Mouse (Mus musculus): ENCODE measurements around the gene Ap1m1. TPM values are rescaled to one million over a fixed set of nuclear protein-coding genes. Genes with fewer than 3 reads are reported as not detected.
A peak's percentile ranks its signal among the peaks of the same experiment; 100 is the strongest.

Gene Ap1m1
- 120 and 121 TPM in 2 replicates for polyA plus RNA-seq (2015; fragmentation: Nextera tagmentation; extraction: Ambion mirVana)

DNA sequence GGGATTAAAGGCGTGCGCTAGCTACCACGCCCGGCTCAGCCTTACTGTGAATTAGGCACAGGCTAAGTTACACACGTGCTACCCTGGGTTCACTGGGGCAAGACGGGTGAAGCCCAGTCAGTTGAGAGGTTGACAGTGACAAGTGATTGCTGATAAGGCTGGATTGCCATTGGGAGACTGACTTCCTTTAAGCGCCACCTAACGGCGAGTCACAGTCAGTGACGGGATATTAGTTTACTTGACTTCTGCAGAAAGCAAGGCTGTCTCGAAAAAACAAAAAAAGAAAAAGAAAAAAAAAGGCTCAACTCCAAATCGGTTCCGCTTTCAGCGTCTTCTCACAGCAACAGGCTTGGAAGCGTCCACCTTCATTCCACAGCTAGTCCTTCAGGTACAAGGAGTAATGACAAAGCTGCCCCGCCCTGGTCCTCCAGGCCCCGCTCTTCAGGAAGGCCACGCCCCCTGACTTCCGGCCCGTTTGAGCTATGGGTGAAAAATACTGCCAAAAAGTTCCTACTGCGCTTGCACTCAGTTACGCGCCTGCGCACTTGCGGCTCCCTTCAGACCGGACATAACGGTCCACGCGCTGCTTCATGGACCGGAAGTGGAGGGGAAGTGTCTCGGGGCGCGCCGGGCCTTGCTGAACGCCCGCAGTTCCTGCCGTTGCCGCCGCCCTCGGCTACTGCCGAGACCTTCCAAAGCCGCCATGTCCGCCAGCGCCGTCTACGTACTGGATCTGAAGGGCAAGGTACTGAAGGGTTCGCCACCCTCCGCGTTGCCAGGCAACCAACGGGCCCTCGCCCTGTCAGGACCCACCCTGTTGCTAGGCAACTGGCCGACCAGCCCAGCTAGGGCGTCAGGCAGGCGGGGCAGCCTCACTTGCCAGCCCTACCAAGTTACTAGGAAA, at the start of gene Ap1m1:
Ap1m1 (plus strand) TSS at position 520 of the 904 bp plus-strand sequence.
- peak; percentile 96 for ATAC-seq (replicated peaks; ENCODE audit: extremely low read depth, insufficient read depth, low FRiP score)
- no peaks in the 10 kb centered on the region for H3K27me3 ChIP-seq (ENCODE audit: control insufficient read depth, insufficient read depth, low read length)
- no peaks in the 10 kb centered on the region; the same call in 1 of the 2 replicates for H3K36me3 ChIP-seq (ENCODE audit: control insufficient read depth, insufficient read depth)
- H3K9me3 ChIP-seq (replicated peaks; ENCODE audit: control insufficient read depth, low read length), result no peaks in the 10 kb centered on the region
- peak within 1 kb of the TSS; percentile 79 for H3K9ac ChIP-seq (ENCODE audit: low read length)
- peak within 1 kb of the TSS; percentile 91 for H3K27ac ChIP-seq (ENCODE audit: low read length)
- H3K4me3 ChIP-seq (ENCODE audit: low read length), result peak within 1 kb of the TSS; percentile 93
- under 1% methylated on average over 54 of the region's 54 CpGs for WGBS
- H3K4me2 ChIP-seq (ENCODE audit: low read depth, low read length), result peak within 1 kb of the TSS; percentile 82
- peaks cover 5% of the 10 kb centered on the region for H3K4me1 ChIP-seq (ENCODE audit: control insufficient read depth, insufficient read depth, low read length)

DNA sequence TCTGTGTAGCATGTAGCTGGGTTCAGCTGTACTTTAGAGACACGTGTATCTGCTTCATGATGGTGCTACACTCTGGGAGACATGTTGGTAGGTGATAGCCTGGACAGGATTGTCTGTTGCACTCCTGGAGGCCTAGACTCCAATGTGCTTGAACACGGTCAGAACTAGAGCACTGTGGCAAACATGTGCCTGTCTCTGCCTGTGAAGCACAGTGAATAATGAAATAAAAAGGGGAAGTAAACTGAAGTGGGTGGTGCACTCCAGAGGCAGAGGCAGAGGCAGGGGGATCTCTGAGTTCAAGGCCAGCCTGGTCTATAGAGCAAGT, 49.6 kb upstream of the Ap1m1 start:
- Histone ChIP-seq H3K9ac (ENCODE audit: low read length) (no peak overlapping the region), H3K36me3 (ENCODE audit: control insufficient read depth, insufficient read depth) (no peaks in the 10 kb centered on the region), H3K27ac (ENCODE audit: low read length) (no peak overlapping the region), H3K9me3 (replicated peaks; ENCODE audit: control insufficient read depth, low read length) (no peaks in the 10 kb centered on the region), H3K4me1 (ENCODE audit: control insufficient read depth, insufficient read depth, low read length) (no peaks in the 10 kb centered on the region), H3K4me2 (ENCODE audit: low read depth, low read length) (no peak overlapping the region), H3K27me3 (ENCODE audit: control insufficient read depth, insufficient read depth, low read length) (no peaks in the 10 kb centered on the region), H3K4me3 (ENCODE audit: low read length) (no peak overlapping the region)
- WGBS, result 70% methylated on average over 2 of the region's 2 CpGs
- no peak for ATAC-seq (replicated peaks; ENCODE audit: extremely low read depth, insufficient read depth, low FRiP score)

DNA sequence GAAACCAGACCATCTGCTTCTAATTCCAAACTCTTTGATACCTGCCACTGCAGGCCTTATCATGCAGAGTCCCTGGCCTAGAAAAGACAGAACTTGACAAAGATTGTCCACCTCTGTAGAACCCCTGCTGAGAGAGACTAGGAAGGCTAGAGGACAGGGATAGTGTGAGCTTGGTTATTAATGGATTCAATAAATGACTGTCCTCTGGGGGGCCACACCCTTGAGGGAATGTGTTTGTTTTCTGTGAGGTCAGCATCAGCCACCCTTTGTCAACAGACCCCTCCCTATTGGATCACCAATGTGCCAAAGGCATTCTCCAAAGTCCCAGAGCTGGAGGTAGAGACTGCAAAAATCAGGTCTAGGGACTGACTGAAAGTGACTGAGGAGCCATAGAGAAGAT, 47.8 kb upstream of the Ap1m1 start:
- Histone ChIP-seq H3K4me2 (ENCODE audit: low read depth, low read length) (no peak overlapping the region), H3K9ac (ENCODE audit: low read length) (no peak overlapping the region), H3K4me3 (ENCODE audit: low read length) (no peak overlapping the region), H3K9me3 (replicated peaks; ENCODE audit: control insufficient read depth, low read length) (no peaks in the 10 kb centered on the region), H3K4me1 (ENCODE audit: control insufficient read depth, insufficient read depth, low read length) (no peaks in the 10 kb centered on the region), H3K27me3 (ENCODE audit: control insufficient read depth, insufficient read depth, low read length) (no peaks in the 10 kb centered on the region), H3K27ac (ENCODE audit: low read length) (no peak overlapping the region), H3K36me3 (ENCODE audit: control insufficient read depth, insufficient read depth) (no peaks in the 10 kb centered on the region)
- ATAC-seq (replicated peaks; ENCODE audit: extremely low read depth, insufficient read depth, low FRiP score), result no peak

DNA sequence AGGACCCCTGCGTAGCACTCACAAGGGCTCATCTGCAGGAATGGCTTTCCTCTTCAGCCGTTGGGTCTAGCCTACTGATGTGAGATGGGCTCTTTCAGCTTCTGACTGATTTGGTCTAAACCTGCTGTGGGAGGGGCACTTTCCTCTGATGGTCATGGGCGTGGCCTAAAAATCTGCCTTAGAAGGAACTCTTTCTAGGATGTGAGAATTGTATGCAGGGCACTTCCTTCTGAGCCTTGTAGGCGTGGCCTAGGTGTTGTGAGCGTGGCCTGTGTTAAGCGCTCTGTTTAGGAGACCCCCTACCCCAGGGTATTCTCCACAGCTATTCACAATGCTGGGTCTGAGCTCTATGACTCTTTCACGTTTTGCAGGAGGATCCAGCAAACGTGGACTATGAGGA, 41.8 kb upstream of the Ap1m1 start:
- Histone ChIP-seq H3K4me1 (ENCODE audit: control insufficient read depth, insufficient read depth, low read length) (no peaks in the 10 kb centered on the region), H3K27me3 (ENCODE audit: control insufficient read depth, insufficient read depth, low read length) (no peaks in the 10 kb centered on the region), H3K4me3 (ENCODE audit: low read length) (no peak overlapping the region), H3K9me3 (replicated peaks; ENCODE audit: control insufficient read depth, low read length) (peaks cover 16% of the 10 kb centered on the region), H3K9ac (ENCODE audit: low read length) (no peak overlapping the region), H3K27ac (ENCODE audit: low read length) (no peak overlapping the region), H3K36me3 (ENCODE audit: control insufficient read depth, insufficient read depth) (no peaks in the 10 kb centered on the region), H3K4me2 (ENCODE audit: low read depth, low read length) (no peak overlapping the region)
- ATAC-seq (replicated peaks; ENCODE audit: extremely low read depth, insufficient read depth, low FRiP score), result no peak
- 57% methylated on average over 8 of the region's 8 CpGs for WGBS

DNA sequence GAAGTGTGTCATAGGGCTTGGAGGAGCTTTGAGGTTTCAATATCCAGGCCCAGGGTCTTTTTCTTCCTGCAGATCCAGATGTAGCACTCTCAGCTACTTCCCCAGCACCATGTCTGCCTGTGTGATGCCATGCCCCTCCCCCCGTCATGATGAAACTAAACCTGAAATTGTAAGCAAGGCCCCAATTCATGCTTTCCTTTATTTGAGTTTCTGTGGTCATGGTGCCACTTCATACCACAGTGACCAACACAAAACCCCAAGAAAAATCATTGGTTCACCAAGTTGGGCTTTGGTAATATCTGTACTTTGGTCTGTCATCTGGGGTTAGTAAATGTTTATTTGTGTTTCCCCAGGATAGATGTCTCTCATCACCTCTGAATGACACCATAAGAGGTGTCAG, 31.2 kb upstream of the Ap1m1 start:
- no peak overlapping the region for H3K4me2 ChIP-seq (ENCODE audit: low read depth, low read length)
- H3K4me1 ChIP-seq (ENCODE audit: control insufficient read depth, insufficient read depth, low read length), result no peaks in the 10 kb centered on the region
- WGBS, result 84% methylated on average over 1 of the region's 1 CpGs
- no peak overlapping the region for H3K9ac ChIP-seq (ENCODE audit: low read length)
- no peaks in the 10 kb centered on the region for H3K27me3 ChIP-seq (ENCODE audit: control insufficient read depth, insufficient read depth, low read length)
- peaks cover 12% of the 10 kb centered on the region for H3K9me3 ChIP-seq (replicated peaks; ENCODE audit: control insufficient read depth, low read length)
- ATAC-seq (replicated peaks; ENCODE audit: extremely low read depth, insufficient read depth, low FRiP score), result no peak
- no peak overlapping the region for H3K27ac ChIP-seq (ENCODE audit: low read length)
- no peak overlapping the region for H3K4me3 ChIP-seq (ENCODE audit: low read length)
- no peaks in the 10 kb centered on the region for H3K36me3 ChIP-seq (ENCODE audit: control insufficient read depth, insufficient read depth)

DNA sequence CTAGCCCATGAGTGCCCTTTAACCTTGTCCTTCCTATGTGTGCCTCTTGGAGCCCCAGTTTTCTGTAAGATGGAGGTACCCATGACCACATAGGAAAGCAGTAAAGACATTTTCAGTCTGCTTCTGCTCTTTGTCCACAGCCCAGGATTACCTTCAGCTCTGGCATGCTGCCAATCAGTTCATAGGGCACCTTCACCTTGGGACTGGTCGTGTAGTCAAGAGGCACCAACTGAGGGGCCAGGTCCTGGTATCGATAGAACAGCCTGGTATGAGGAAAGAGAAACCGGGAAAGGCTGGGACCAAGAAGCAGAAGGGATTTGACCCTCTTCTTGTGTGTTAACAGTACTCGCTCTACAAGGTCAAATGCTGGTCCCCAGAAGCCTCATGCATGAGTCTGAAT, 29.6 kb upstream of the Ap1m1 start:
- WGBS, result 56% methylated on average over 4 of the region's 4 CpGs
- Histone ChIP-seq H3K9ac (ENCODE audit: low read length) (no peak overlapping the region), H3K4me3 (ENCODE audit: low read length) (no peak overlapping the region), H3K27me3 (ENCODE audit: control insufficient read depth, insufficient read depth, low read length) (0 out of 2 replicates have a peak, but pooled peaks cover 2% of the 10 kb centered on the region), H3K9me3 (replicated peaks; ENCODE audit: control insufficient read depth, low read length) (no peaks in the 10 kb centered on the region), H3K27ac (ENCODE audit: low read length) (no peak overlapping the region), H3K4me1 (ENCODE audit: control insufficient read depth, insufficient read depth, low read length) (no peaks in the 10 kb centered on the region), H3K4me2 (ENCODE audit: low read depth, low read length) (no peak overlapping the region), H3K36me3 (ENCODE audit: control insufficient read depth, insufficient read depth) (no peaks in the 10 kb centered on the region)
- no peak for ATAC-seq (replicated peaks; ENCODE audit: extremely low read depth, insufficient read depth, low FRiP score)

DNA sequence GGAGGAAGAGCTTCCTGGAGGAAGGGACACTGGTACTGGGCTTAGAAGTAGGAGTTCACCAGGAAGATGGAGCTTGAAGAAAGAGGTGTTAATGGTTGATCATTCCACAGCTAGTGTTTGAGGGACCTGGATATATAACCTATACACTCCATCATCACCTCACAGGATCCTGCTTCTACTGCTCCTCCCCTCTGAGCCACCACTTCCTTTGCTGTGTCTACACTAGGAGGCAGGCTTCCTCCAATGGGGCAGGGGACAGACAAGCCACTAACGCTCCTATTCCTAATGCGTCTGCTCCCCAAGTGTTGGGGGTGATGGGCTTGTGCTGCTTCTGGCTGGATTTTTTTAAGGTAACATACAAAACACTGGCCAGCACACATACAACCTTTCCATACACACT, 29.1 kb upstream of the Ap1m1 start:
- Histone ChIP-seq H3K27ac (ENCODE audit: low read length) (no peak overlapping the region), H3K4me2 (ENCODE audit: low read depth, low read length) (no peak overlapping the region), H3K9ac (ENCODE audit: low read length) (no peak overlapping the region), H3K4me3 (ENCODE audit: low read length) (no peak overlapping the region), H3K27me3 (ENCODE audit: control insufficient read depth, insufficient read depth, low read length) (0 out of 2 replicates have a peak, but pooled peaks cover 2% of the 10 kb centered on the region), H3K36me3 (ENCODE audit: control insufficient read depth, insufficient read depth) (no peaks in the 10 kb centered on the region), H3K9me3 (replicated peaks; ENCODE audit: control insufficient read depth, low read length) (no peaks in the 10 kb centered on the region), H3K4me1 (ENCODE audit: control insufficient read depth, insufficient read depth, low read length) (no peaks in the 10 kb centered on the region)
- no peak for ATAC-seq (replicated peaks; ENCODE audit: extremely low read depth, insufficient read depth, low FRiP score)
- 60% methylated on average over 2 of the region's 2 CpGs for WGBS

DNA sequence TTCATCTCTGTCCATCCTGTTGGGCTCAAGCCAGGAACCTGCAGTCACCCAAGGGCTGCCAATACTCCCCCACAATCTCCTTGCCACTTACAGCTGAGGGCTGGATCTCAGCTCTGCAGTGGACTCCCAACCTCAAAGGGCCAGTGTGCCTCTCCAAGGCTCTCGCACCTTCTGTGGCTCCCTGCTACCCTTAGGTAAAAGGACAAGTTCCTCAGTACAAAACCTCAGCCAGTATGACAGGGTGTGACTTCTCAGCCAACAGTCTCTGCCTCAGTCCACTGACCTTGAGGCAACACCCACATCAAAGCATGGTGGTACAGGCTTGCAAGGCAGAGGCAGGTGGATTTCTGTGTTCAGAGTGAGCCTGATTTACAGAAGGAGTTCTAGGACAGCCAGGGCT, 28.0 kb upstream of the Ap1m1 start:
- H3K9me3 ChIP-seq (replicated peaks; ENCODE audit: control insufficient read depth, low read length), result no peaks in the 10 kb centered on the region
- H3K27me3 ChIP-seq (ENCODE audit: control insufficient read depth, insufficient read depth, low read length), result peaks cover 6% of the 10 kb centered on the region; the same call in 1 of the 2 replicates
- H3K4me1 ChIP-seq (ENCODE audit: control insufficient read depth, insufficient read depth, low read length), result no peaks in the 10 kb centered on the region
- no peaks in the 10 kb centered on the region for H3K36me3 ChIP-seq (ENCODE audit: control insufficient read depth, insufficient read depth)
- ATAC-seq (replicated peaks; ENCODE audit: extremely low read depth, insufficient read depth, low FRiP score), result no peak
- H3K9ac ChIP-seq (ENCODE audit: low read length), result no peak overlapping the region
- H3K4me3 ChIP-seq (ENCODE audit: low read length), result no peak overlapping the region
- no peak overlapping the region for H3K4me2 ChIP-seq (ENCODE audit: low read depth, low read length)
- no peak overlapping the region for H3K27ac ChIP-seq (ENCODE audit: low read length)
- WGBS, result 69% methylated on average over 1 of the region's 1 CpGs

DNA sequence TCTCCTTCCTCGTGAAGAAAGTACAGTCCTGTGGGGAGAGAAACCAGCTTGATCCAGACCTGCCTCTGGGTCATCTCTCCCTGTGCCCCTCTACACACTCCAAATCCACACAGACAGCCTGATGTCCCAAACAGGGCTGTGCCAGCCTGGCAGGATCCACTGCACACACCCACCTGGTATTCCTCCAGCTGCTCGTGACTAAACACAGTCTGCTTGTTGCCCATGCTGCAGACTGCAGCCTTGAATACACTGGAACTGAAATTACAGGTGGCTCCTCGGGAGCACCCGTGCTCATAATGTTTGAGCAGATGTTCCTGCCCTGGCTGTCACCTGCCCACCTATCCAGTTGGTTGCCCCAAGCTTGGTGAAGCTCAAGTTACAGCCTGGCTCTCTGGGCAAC, 27.1 kb upstream of the Ap1m1 start, which contains the start of gene Cib3:
Cib3 (minus strand) TSS at position 87 of the 400 bp plus-strand sequence.
- H3K36me3 ChIP-seq (ENCODE audit: control insufficient read depth, insufficient read depth), result no peaks in the 10 kb centered on the region
- no peak within 1 kb of the TSS for H3K4me2 ChIP-seq (ENCODE audit: low read depth, low read length)
- H3K27me3 ChIP-seq (ENCODE audit: control insufficient read depth, insufficient read depth, low read length), result peaks cover 6% of the 10 kb centered on the region; the same call in 1 of the 2 replicates
- no peak within 1 kb of the TSS for H3K9ac ChIP-seq (ENCODE audit: low read length)
- H3K27ac ChIP-seq (ENCODE audit: low read length), result no peak within 1 kb of the TSS
- H3K4me1 ChIP-seq (ENCODE audit: control insufficient read depth, insufficient read depth, low read length), result no peaks in the 10 kb centered on the region
- 55% methylated on average over 4 of the region's 4 CpGs for WGBS
- H3K9me3 ChIP-seq (replicated peaks; ENCODE audit: control insufficient read depth, low read length), result no peaks in the 10 kb centered on the region
- H3K4me3 ChIP-seq (ENCODE audit: low read length), result no peak within 1 kb of the TSS
- no peak for ATAC-seq (replicated peaks; ENCODE audit: extremely low read depth, insufficient read depth, low FRiP score)
